Comparison of ENCODE assay signal across 7 mouse cellular contexts in the genomic region with DNA sequence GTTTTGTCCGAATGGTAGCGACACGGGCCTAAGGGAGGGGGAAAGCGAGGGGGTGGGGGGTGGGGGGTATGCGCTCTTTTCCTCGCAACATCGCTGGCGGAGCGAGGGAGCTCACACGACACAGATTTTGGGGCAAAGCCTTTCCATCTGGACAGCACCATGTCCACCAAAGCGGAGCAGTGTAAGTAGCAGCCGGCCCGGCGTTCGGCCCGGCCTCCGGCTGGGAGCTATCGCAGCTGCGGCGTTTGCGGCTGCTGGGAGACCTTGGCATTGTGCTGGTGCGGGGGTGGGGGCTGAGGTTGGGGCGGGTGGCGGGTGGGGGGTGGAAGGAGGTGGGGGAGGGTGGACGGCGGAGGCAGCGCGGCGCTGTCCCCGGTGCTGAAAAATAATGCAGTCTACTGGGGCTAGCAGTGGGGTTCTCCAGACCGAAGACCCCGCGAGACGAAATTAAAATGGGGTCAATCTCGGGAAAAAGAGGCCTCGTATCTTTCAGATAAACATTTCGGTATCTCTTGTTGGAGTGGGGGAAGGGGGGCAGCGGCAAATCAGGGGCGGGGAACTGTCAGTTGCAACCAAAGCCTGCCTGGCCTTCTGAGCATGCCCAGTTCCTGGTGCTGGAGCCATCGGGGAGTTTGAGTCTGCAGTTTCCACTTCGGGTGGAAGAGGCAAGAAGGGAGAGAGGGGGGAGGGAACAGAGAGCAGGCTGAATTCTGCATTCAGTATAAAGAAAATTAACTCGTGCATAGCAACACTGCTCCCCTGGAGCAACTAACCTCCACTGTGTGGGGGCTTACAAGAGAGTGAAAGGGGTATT. TPM values are rescaled to one million over a fixed set of nuclear protein-coding genes. Genes with fewer than 3 reads are reported as not detected.
DNase-seq lines count a peak whose midpoint lies in the region; ATAC-seq and TF ChIP-seq lines count a peak whose summit lies in the region.

No protein-coding gene starts in this region.

- no peaks in the 10 kb centered on the region for H3K27me3 ChIP-seq in forebrain, embryonic 15.5 days
- H3K27me3 ChIP-seq in hindbrain, postnatal 0 days (ENCODE audit: insufficient read depth, low read length) = no peaks in the 10 kb centered on the region

- peak overlapping the region; percentile 56 for H3K4me2 ChIP-seq in forebrain, embryonic 15.5 days (replicated peaks)
- peak overlapping the region; percentile 76 for H3K4me2 ChIP-seq in hindbrain, postnatal 0 days (ENCODE audit: low read depth, low read length)

- under 1% methylated on average over 42 of the region's 42 CpGs for WGBS in forebrain, embryonic 15.5 days
- WGBS in hindbrain, postnatal 0 days = under 1% methylated on average over 42 of the region's 42 CpGs

- DNase-seq in adrenal gland, adult 18-20 months (ENCODE audit: low spot score in 2 of 2) = peak; percentile 61 to 67
- peak; percentile 89 for DNase-seq in hindbrain, postnatal 0 days (ENCODE audit: low spot score)
- peak; percentile 47 to 76 for DNase-seq in left cerebral cortex, adult 8-10 months (ENCODE audit: low spot score in 2 of 2)
- DNase-seq in right cerebral cortex, postnatal 36 days (ENCODE audit: low spot score in 2 of 2) = peak; percentile 65 to 78

- peaks cover 36% of the 10 kb centered on the region for H3K4me1 ChIP-seq in forebrain, embryonic 15.5 days
- peaks cover 7% of the 10 kb centered on the region; the same call in 1 of the 2 replicates for H3K4me1 ChIP-seq in hindbrain, postnatal 0 days (ENCODE audit: insufficient read depth, low read length)

- H3K9ac ChIP-seq in forebrain, embryonic 15.5 days (replicated peaks) = peak overlapping the region; percentile 58
- peak overlapping the region; percentile 71 for H3K9ac ChIP-seq in hindbrain, postnatal 0 days (replicated peaks; ENCODE audit: low read length)

- H3K9me3 ChIP-seq in forebrain, embryonic 15.5 days = no peaks in the 10 kb centered on the region
- H3K9me3 ChIP-seq in hindbrain, postnatal 0 days (ENCODE audit: low read length) = no peaks in the 10 kb centered on the region

- peak; percentile 50 for ATAC-seq in cerebellum, adult (ENCODE audit: insufficient number of reproducible peaks, low FRiP score, low TSS enrichment)
- peak; percentile 85 for ATAC-seq in forebrain, embryonic 15.5 days (replicated peaks)
- peak; percentile 87 for ATAC-seq in hindbrain, postnatal 0 days
- ATAC-seq in megakaryocyte progenitor cell, adult 5-6 weeks (replicated peaks; ENCODE audit: poor library complexity) = peak; percentile 42

- peak overlapping the region; percentile 65 for H3K4me3 ChIP-seq in forebrain, embryonic 15.5 days
- H3K4me3 ChIP-seq in hindbrain, postnatal 0 days (ENCODE audit: low read length) = peak overlapping the region; percentile 71

- peak overlapping the region; percentile 97 for H3K27ac ChIP-seq in forebrain, embryonic 15.5 days (replicated peaks)
- peak overlapping the region; percentile 96 for H3K27ac ChIP-seq in hindbrain, postnatal 0 days

- H3K36me3 ChIP-seq in forebrain, embryonic 15.5 days = no peaks in the 10 kb centered on the region
- H3K36me3 ChIP-seq in hindbrain, postnatal 0 days (ENCODE audit: insufficient read depth, low read length) = no peaks in the 10 kb centered on the region

- TF ChIP-seq CTCF in hindbrain, postnatal 0 days (IDR thresholded peaks at IDR 0.05; ENCODE audit: low read depth) = no peak

RNA-seq across cellular contexts. Expression of a gene that starts 0.9 kb away (rescaled TPM):
- total RNA-seq in adrenal gland, adult 18-20 months (2021) = 1 to 10 TPM; 4.5 to 5.6 TPM
- polyA plus RNA-seq in forebrain, embryonic 15.5 days (2015; fragmentation: Nextera tagmentation; extraction: Ambion mirVana) = 7.2 and 7.9 TPM in 2 replicates
- total RNA-seq in hindbrain, postnatal 0 days (2014; rRNA removed) = 37.7 and 40.7 TPM in 2 replicates
- 4.2 and 4.7 TPM in 2 replicates for polyA plus RNA-seq in hindbrain, postnatal 0 days (2015; fragmentation: Nextera tagmentation; extraction: Ambion mirVana)
- total RNA-seq in left cerebral cortex, adult 8-10 months (2022) = 10 to 100 TPM; 49.8 to 60.2 (median 56.0) TPM
- 0.02 TPM in 2 replicates for total RNA-seq in megakaryocyte progenitor cell, adult 5-6 weeks (2015)
- total RNA-seq in megakaryocyte progenitor cell, adult 5-6 weeks (2017) = under 0.01 TPM in 1 of 2 replicates, not detected in the other

RNA-seq across cellular contexts. Expression of a gene that starts 50.5 kb away (rescaled TPM):
- total RNA-seq in adrenal gland, adult 18-20 months (2021) = not detected
- polyA plus RNA-seq in forebrain, embryonic 15.5 days (2015; fragmentation: Nextera tagmentation; extraction: Ambion mirVana) = not detected in 2 replicates
- not detected in 2 replicates for total RNA-seq in hindbrain, postnatal 0 days (2014; rRNA removed)
- polyA plus RNA-seq in hindbrain, postnatal 0 days (2015; fragmentation: Nextera tagmentation; extraction: Ambion mirVana) = not detected in 2 replicates
- total RNA-seq in left cerebral cortex, adult 8-10 months (2022) = not detected
- total RNA-seq in megakaryocyte progenitor cell, adult 5-6 weeks (2015) = not detected in 2 replicates
- total RNA-seq in megakaryocyte progenitor cell, adult 5-6 weeks (2017) = not detected in 2 replicates

Comparison
In these comparisons a context has a peak if more than half of its experiments do, and no peak if none do; other contexts are left out.
1. Peak in every context shown above with its lines: DNase-seq, ATAC-seq, H3K4me3 ChIP-seq and H3K27ac ChIP-seq.
2. RNA of a gene that starts 0.9 kb away (total RNA-seq): 49.8 to 60.2 TPM in left cerebral cortex, adult 8-10 months, 37.7 to 40.7 TPM in hindbrain, postnatal 0 days and 4.5 to 5.6 TPM in adrenal gland, adult 18-20 months; under 0.01 to 0.02 TPM in megakaryocyte progenitor cell, adult 5-6 weeks; every median in the first group is over 4 times any median in the second.